Mouse (Mus musculus): Measurements from ENCODE around the gene Parn.

The Parn gene

DNA sequence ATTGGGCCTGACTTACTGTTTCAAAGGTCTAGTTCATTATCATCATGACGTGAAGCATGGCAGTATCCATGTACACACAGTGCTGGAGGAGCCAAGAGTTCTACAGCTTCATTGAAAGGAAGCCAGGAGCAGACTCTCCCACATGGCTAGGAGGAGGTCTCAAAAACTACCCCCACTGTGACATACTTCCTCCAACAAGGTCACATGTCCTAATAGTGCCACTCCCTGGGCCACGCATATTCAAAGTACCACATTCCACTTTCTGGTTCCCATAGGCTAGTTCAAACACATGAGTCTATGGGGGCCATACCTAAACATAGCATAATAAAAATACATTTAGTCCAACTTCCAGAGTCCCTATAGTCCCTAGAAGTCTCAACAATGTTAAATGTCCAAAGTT lies 118.0 kb downstream of the Parn start:
- DNase-seq = no peak

DNA sequence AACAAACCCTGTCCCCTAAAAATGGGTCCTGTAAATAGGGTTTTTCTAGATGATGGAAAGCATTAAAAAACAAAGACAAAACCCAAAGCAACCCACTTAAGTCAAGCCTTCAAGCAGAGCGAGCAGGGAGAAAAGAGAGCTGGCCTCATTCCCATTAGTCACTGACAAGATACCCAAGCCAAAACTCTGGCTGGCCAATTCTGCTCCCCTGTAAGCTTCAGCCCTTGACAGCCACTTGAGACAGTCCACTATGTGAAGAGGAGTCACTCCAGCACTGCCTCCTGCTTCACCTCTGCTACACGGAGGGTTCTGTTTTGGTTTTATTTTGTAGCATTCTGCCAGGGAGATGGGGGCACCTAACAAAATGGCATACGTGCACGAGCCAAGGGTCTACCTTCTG lies 126.2 kb downstream of the Parn start:
- no peak for DNase-seq

DNA sequence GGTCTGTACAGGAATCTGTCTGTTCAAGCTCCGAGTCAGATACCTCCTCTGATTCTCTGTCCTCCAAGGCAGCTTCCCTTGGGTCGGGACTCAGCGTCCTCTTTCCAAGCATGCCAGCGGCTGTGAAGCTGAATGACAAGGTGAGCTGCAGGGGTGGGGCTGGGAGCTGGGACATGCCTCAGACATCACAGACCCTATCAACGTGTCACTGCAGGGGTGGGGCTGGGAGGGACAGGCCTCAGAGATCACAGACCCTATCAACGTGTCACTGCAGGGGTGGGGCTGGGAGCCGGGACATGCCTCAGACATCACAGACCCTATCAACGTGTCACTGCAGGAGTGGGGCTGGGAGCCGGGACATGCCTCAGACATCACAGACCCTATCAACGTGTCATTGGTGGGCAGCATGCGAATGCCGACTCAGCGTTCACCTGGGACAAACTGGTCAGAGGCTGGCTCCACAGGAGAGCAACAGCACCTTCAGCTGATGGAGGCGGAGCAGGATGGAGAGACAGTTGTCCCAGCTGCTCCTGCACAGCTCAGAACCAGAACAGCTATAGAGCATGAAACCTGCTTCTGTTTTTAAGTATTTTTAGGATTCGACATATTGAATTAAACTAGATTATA lies 126.7 kb downstream of the Parn start:
- DNase-seq = no peak

DNA sequence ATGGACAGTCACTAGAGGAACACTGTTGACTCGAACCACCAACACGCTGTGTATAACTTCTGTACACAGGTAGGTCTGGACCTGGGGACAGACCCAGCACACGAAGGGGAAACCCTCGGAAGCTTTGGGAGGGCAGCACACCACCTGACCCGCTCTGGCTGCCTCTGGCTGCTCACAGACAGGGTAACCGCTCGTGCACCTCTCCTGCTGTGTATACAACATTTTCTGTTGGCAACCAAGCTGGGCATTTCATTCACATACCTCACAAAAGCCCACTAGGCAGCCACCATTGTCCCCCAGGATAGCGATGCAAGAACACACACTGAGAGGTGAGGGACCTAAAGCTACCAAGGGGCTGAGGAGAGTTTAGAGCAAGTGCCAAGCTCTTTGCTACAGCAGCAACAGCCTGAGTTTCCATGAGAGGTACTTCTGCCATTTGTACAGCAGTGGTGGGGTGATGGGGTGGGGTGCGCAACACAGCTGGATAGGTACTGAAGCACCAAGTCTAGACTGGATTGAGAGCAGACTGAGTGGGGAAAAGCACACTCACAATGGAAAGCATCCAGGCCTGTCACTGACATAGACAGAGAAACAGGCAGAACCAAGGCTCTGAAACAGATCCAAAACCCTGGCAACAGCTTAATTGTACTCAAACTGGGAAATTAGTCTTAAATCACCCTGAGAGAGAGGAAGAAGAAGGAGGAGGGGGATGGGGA lies 128.9 kb downstream of the Parn start:
- DNase-seq = no peak

DNA sequence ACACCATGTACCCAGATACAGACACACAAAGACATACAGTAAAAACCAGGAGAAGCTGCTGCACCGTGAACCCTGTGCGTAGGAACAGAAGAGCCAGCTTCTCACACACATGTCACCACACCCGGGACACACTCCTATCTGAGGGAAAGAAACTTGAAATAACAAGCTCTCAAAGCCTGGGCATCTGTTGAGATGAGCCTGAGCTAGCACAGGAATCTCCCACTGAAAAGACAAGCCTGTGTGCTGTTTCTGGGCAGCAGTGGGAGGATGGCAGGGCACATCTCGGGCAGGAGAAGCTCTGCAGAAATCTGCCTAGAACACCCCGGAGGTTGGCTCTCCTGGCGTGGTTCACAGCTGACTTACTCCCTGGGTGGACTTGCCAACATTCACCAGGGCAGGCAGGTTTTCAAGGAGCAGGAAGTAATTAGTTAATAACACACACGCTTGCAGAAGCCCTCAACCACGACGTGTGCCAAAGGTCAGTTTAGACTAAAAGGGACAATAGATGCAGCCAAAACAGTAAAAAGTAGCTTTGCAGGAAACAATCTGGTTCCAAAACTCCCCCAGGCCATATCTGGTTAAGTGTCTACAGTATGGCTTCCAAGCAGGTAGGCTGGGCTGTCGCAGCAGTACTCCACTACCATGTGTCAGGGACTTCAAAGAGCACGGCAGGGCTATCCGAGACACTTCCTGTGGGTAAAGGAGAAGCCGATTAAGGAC lies 129.6 kb downstream of the Parn start:
- DNase-seq = peak; percentile 71 to 87

DNA sequence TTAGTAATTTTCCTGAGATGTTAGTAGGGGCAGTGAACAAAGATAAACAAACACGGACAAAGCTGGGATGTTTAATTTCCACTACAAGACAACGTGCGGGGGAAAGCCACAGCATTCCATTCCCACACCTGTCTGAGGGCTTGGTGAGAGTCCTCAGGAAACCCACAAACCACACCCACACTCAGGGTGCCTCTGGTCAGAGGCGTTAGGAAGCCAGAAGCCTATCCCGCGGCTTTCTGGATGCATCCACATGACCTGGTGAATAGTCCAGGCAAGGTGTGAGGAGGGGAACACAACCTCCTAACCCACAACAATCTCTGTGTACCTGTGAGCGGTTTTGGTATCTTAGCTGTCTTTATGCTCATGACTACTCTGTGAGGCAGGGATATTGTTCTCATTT lies 131.6 kb downstream of the Parn start:
- no peak for DNase-seq

DNA sequence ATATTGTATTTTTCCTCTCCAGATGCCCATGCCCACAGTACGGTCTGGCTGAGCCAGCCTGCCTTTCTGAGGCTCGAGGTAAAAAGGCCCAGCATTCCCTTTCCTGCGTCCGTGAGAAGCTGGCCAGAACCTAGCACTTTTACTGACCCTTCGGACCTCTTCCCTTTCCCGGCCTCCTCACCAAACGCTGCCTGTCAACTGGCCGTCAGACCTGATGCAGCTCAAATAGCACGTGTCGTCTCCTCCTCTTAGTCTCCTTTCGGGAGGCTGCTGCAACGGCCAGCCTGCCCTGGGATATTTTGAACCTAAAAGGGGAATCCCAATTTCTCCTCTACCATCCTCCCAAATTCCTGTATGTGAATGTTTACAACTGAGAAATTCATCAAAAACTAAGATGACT lies 132.1 kb downstream of the Parn start:
- DNase-seq = no peak

DNA sequence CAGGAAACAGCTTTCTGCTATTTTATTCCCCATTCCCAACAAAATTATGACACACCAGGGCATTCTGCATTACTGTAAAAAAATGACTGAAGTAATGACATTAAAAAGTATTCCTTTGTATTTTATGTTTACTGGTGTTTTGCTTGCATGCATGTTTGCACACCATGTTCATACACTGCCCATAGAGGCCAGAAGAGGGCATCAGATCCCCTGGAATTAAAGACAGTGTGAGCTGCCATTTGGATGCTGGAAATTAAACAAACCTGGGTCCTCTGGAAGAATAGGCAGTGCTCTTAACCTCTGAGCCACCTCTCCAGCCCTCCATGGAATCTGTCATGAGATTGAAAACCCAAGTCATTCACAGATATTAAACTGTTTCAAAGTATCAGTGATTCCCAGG lies 135.1 kb downstream of the Parn start:
- DNase-seq = peak in 1 of 2 experiments; percentile 47

DNA sequence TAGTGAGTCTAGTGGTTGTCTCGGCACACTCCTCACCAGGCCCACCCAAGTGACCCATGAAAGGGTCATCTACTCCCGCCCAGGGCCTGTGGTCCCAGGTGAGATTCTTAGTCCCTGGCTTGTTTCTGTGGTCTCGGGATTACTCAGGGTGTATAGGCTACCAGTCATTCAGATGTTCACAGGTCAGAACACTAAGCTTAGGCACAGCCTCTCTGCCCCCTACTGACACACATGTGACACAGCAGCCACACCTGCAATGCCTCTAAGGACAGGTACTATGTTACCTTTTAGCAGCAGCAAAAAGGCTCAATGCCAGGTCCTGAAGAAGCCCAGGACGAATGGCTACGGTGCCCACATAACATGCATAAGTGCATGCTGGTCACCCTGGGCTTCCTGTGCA lies 136.7 kb downstream of the Parn start:
- DNase-seq = no peak

DNA sequence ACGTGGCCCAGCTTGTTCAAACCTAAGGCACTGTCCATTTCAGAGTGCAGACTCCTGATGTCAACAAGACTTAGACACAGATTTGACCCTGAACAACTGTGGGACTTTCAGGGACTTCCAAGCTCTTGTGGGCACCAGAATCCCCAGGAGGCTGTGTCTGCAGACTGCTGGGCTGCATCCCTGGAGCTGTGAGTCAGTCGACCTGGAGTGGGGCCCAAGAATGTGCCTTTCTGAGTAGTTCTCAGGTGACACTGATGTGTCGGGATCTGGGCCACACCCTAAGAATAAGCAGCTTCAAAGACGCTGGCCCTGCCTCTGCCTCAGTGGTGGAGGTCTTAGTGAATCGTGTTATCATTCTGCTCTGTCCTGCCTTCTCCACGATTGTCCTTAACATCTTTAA lies 146.6 kb downstream of the Parn start:
- no peak for DNase-seq

DNA sequence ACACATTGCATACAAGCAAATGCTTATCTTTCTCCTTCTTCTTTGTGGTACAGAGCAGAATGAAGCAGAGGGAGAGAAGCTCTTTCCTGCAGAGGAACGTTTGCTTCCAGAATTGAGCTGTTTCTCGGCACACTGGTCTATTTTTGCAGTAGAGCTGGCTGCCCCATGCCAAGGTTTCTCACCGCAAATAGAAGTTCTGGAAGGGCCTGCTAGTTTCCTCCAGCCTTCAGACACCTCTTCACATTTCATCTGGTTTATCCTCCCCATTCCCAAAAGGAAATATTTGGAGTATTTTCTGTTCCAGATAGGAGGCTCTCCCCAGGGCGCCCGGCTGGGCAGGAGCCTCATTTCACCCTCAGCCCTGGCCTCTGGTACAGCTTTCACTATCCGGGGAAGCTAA lies 147.7 kb downstream of the Parn start:
- no peak for DNase-seq

DNA sequence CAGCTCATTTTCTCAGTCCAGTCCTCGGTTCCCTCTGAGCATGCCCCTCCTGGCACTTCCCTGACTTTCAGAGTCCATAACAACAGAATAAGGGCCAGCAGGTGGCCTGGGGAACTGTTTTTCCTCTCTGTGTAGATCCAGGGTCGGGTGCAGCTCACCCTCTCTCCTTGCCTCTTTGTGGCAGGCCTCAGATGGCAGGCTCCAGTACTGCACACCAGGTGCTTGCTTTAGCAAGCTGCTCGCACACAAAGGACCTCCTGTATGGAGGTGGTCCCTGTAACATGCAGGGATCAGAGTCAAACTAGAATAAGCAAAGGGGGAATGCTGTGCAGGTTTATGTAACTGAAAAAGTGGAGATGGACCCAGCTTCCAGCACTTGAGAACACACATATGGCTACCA lies 151.8 kb downstream of the Parn start:
- no peak for DNase-seq

DNA sequence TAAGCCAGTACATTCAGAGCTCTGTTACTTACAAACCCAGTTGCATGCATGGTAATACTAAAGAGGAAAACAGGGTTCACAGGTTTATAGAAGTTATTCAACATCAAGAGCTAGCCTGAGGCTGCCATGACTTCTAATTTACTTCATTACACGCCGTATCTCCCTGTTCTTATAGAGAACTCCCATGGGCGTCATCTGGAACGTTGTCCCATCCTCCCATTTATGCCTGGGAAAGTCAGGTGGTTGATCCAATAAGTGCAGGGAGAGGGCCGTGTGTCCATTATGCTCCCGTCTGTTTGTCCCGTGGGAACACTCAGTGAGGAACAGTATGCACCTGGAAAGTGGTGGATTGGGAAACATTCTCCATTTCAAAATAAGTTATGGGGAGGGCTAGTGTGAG lies 152.4 kb downstream of the Parn start:
- DNase-seq = no peak

DNA sequence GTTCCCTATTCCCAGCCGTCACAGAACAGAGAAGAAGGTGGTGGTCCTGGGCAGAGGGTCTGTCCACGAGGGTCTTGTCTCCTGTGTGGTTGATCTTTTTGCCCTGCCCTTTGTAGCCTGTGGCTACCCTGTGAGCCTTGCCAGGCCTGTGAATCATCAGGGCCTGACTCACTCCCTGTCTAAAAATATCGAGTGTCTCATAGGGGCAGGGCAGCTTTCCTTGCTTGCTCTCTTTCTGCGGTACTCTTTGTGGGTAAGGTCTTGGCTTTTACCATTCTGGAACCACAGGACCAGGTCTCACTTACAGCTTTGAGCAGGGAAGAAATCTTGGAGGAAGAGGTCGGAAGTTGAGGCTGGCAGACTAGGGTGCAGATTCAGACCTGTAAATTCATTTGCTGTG lies 162.9 kb downstream of the Parn start:
- DNase-seq = no peak

DNA sequence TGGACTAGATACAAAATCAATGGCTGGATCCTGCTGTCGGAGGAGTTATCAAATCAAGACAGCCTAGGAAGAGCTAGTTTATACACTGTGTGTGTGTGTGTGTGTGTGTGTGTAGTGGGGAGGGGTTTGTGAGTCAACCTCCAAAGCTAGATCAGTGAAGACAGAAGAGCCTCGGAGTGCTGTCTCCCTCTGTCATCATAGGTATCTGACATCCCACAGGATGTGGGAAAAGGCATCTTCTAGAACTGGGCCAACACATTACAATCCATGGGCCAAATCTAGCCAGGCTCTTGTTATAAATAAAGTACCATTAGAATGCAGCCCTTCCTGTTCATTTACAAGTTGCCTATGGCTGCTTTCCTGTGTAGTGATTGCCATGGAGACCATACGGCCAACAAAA lies 163.5 kb downstream of the Parn start:
- DNase-seq = no peak

DNA sequence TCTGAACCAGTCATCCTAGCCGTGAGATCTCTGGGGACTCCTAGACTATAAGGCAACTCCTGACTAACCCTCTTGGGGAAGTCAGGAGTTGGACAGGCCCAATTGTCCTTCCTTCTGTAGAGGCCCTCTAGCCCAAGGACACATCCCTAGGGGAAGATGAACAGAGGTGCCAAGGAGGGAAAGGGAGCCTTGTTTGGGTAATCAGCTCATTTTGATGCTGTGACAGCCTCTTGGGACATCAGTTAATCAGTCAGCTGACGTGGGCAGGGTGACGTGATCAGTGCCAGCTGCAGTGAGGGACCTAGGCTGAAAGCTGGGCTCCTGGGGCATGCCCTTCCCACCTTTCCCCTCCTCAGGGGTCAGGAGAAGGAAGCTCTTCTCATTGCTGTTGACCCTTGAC lies 169.0 kb downstream of the Parn start:
- no peak for DNase-seq

DNA sequence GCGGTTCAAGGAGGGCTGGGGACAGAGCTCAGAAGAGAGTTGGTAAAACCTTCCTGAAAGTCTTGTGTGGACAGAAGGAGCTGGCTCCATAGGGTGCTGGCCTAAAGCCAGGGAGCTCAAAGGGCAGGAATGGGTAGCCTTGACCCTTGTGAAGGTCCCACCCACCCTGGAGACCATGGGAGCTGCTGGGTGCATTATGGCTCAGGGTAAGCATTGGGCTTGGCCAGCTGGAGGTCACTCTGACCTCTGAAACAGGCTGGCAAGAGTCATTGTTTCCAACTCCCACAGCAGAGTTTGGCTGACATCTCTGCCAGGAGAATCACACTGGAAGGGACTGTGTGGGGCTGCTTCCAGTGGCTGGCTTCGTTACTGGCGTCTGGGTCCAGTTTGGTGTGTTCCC lies 174.0 kb downstream of the Parn start:
- DNase-seq = peak; percentile 4 to 57

DNA sequence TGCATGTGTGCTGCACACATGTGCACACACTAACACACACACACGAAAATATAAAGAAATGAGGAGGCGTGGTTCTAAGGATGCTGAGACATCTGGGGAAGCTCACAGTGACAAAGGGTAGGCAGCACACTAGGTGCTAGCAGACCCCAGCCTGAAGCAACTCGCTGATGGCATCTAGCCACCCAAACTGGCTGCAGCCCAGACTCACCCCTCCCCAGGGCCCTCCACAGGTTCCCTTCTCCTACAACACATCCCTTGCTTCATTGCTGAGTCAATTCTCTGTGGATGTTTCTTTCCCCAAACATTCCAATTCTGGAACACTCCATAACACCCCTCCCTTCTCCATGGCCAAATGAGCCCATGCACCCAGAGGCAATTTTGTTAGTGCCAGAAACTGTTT lies 175.0 kb downstream of the Parn start:
- DNase-seq = no peak

DNA sequence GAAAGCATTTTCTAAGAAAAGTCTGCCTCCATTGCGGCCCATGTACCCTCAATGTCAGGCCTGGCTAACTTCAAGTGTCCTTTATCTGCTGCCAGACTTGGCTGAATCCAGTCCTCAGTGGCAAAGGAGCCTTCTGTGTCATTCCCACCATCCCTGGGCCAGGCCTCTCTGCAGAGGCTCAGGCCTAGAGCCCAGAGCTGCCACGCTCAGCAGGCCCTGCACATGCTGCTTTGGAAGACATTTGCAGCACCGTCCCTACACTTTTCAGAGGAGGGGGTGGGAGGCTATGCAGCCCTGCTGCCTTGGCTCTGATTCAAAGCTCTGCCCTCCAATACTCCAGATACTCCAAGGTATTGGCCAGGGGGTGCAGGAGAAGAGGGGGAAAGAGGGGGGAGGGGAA lies 176.2 kb downstream of the Parn start:
- no peak for DNase-seq

All from kidney, postnatal 25 days (tissue).